8 mouse cellular contexts compared by ENCODE assay signal in the genomic region with DNA sequence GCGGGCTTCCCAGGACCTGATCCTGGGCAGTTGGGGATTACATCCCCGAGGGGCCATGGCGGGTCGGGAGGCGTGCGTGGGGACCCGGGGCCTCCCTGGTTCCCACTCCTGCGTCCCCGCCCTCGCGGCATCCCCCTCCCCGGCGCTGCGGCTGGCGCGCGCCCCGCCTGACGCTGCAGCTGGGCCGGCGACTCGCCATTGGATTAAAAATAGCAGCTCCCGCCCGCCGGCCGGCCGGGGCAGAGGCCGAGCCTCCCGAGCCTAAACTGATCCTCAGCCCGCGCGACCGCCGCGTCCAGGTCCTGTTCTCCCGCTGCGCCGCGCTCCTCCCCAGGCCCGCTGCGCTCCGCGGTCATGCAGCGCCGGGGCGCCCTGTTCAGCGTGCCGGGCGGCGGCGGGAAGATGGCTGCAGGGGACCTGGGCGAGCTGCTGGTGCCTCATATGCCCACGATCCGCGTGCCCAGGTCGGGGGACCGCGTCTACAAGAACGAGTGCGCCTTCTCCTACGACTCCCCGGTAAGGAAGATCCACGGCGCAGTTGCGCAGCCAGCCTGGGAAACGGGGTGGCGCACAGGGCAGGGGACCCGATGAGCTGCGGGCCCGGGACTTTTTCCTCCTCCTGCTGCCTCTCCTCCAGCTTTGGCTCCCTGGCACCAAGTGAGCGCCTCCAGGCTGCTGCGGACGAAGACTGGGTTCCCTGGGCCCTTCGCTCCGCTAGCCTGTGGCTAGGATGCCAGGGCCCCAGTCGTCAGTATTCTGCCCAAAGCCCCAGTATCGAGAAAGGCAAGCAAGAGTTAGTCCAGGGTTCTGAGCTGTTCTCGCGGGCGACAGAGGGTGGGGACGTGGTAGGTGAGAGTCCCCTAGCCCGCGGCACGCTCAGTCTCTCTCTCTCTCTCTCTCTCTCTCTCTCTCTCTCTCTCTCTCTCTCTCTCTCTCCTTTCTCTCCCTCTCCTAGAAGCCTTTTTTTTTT. TPM values are rescaled to one million over a fixed set of nuclear protein-coding genes. Genes with fewer than 3 reads are reported as not detected.
DNase-seq lines count a peak whose midpoint lies in the region; ATAC-seq lines count a peak whose summit lies in the region.

A gene (plus strand): TSS at position 190 of the 970 bp plus-strand sequence.

- no peaks in the 10 kb centered on the region for H3K27me3 ChIP-seq in hindbrain, embryonic 10.5 days (ENCODE audit: insufficient read depth, poor library complexity, severe bottlenecking)
- no peaks in the 10 kb centered on the region; the same call in 1 of the 2 replicates for H3K27me3 ChIP-seq in lung, embryonic 16.5 days (ENCODE audit: control insufficient read depth, insufficient read depth, low read depth, low read length)

- peak within 1 kb of the TSS; percentile 94 for H3K27ac ChIP-seq in hindbrain, embryonic 10.5 days
- H3K27ac ChIP-seq in lung, embryonic 16.5 days (ENCODE audit: low read length) = peak within 1 kb of the TSS; percentile 92

- peak within 1 kb of the TSS; percentile 95 for H3K4me2 ChIP-seq in lung, embryonic 16.5 days (ENCODE audit: low read depth, low read length)

- no peaks in the 10 kb centered on the region for H3K9me3 ChIP-seq in hindbrain, embryonic 10.5 days
- no peaks in the 10 kb centered on the region for H3K9me3 ChIP-seq in lung, embryonic 16.5 days (ENCODE audit: control insufficient read depth, low read length)

- peak; percentile 96 for ATAC-seq in lung, embryonic 16.5 days (ENCODE audit: low read depth)
- no peak for ATAC-seq in inflammation-experienced regulatory T-cells, adult 6 months

- under 1% methylated on average over 84 of the region's 84 CpGs for WGBS in hindbrain, embryonic 10.5 days
- WGBS in lung, embryonic 16.5 days = 0% methylated on average over 69 of the region's 84 CpGs

- peak; percentile 86 for DNase-seq in Muller cell, postnatal 12 days (ENCODE audit: inconsistent ontology term)
- DNase-seq in cerebellum, adult 9-10 months = peak; percentile 73
- DNase-seq in frontal cortex, adult 2 months (ENCODE audit: extremely low spot score in 1 of 2, low spot score in 1 of 2) = peak; percentile 26 to 62
- peak; percentile 86 for DNase-seq in hindbrain, embryonic 10.5 days (ENCODE audit: low spot score)
- peak; percentile 50 to 69 for DNase-seq in layer of hippocampus, postnatal 14 days (ENCODE audit: low spot score in 2 of 2)
- peak; percentile 86 for DNase-seq in retina, postnatal 1 day

- H3K36me3 ChIP-seq in hindbrain, embryonic 10.5 days = no peaks in the 10 kb centered on the region
- H3K36me3 ChIP-seq in lung, embryonic 16.5 days (ENCODE audit: control insufficient read depth, insufficient read depth, low read length) = no peaks in the 10 kb centered on the region

- peak within 1 kb of the TSS; percentile 88 for H3K9ac ChIP-seq in lung, embryonic 16.5 days (ENCODE audit: low read length)

- H3K4me1 ChIP-seq in hindbrain, embryonic 10.5 days (replicated peaks) = peaks cover 15% of the 10 kb centered on the region
- H3K4me1 ChIP-seq in lung, embryonic 16.5 days (replicated peaks; ENCODE audit: control insufficient read depth, insufficient read depth, low read length) = peaks cover 9% of the 10 kb centered on the region

- peak within 1 kb of the TSS; percentile 75 for H3K4me3 ChIP-seq in hindbrain, embryonic 10.5 days
- H3K4me3 ChIP-seq in lung, embryonic 16.5 days (ENCODE audit: low read length) = peak within 1 kb of the TSS; percentile 78

RNA-seq across cellular contexts. Expression of the gene that starts here (rescaled TPM):
- 11.5 and 11.9 TPM in 2 replicates for polyA plus RNA-seq in frontal cortex, adult 2 months (2012; rRNA removed)
- polyA plus RNA-seq in hindbrain, embryonic 10.5 days (2016; fragmentation: Nextera tagmentation; extraction: Ambion mirVana) = 5.3 and 6.7 TPM in 2 replicates
- 10 to 100 TPM; 16.5 to 20.7 TPM for total RNA-seq in layer of hippocampus, postnatal 14 days (2021)
- polyA plus RNA-seq in lung, embryonic 16.5 days (2015; fragmentation: Nextera tagmentation; extraction: Ambion mirVana) = 7.0 and 7.2 TPM in 2 replicates
- not detected for polyA plus RNA-seq in inflammation-experienced regulatory T-cells, adult 6 months (2017; shearing (Covaris generic))
